Mouse (Mus musculus): ENCODE results near the gene Cyb5r1. TPM values are rescaled to one million over a fixed set of nuclear protein-coding genes. Genes with fewer than 3 reads are reported as not detected.

The Cyb5r1 gene
- total RNA-seq, 4 experiments from 2014 or later, result 22.7 to 30.1 (median 25.8) TPM

GRCm38 (mm10) chr1:134458139-134458727 is 52.9 kb downstream of the Cyb5r1 start:
- no peak for DNase-seq (ENCODE audit: low spot score in 2 of 2)

- DNase-seq (ENCODE audit: low spot score in 2 of 2), result no peak
Measured at GRCm38 (mm10) chr1:134460294-134461284, 55.2 kb downstream of the Cyb5r1 start.

Other genes with a start within 250 kb of the Cyb5r1 start
- 10 to 100 TPM; 15.8 to 28.9 (median 21.5) TPM for gene Chil1, start 223.4 kb upstream of the Cyb5r1 start, total RNA-seq (2022)
- gene Mybph, start 212.1 kb upstream of the Cyb5r1 start, total RNA-seq (2022), result under 1 TPM in 3 of 4 experiments, not detected in 1; 0.18 to 0.28 (median 0.20) TPM
- 100 to 1,000 TPM; 153 to 168 (median 165) TPM for gene Adora1, start 170.1 kb upstream of the Cyb5r1 start, total RNA-seq (2022)
- gene Myog, start 115.6 kb upstream of the Cyb5r1 start, total RNA-seq (2022), result not detected
- 10 to 100 TPM; 51.1 to 57.9 (median 55.8) TPM for gene Ppfia4, start 72.6 kb upstream of the Cyb5r1 start, total RNA-seq (2022)
- gene Tmem183a, start 43.6 kb upstream of the Cyb5r1 start, total RNA-seq (2022), result 10 to 100 TPM; 50.0 to 66.6 (median 59.1) TPM
- gene 4933406M09Rik, start 19.6 kb upstream of the Cyb5r1 start, total RNA-seq (2022), result not detected
- gene Adipor1, start 9.8 kb downstream of the Cyb5r1 start, total RNA-seq (2022), result 10 to 100 TPM; 55.4 to 62.1 (median 57.5) TPM
- 10 to 100 TPM; 35.5 to 39.8 (median 36.9) TPM for gene Klhl12, start 50.0 kb downstream of the Cyb5r1 start, total RNA-seq (2022)
- 10 to 100 TPM; 22.6 to 25.0 (median 23.0) TPM for gene Rabif, start 89.1 kb downstream of the Cyb5r1 start, total RNA-seq (2022)
- gene Mgat4e, start 144.1 kb downstream of the Cyb5r1 start, total RNA-seq (2022), result not detected
- 10 to 100 TPM; 61.2 to 67.6 (median 63.5) TPM for gene Kdm5b, start 154.6 kb downstream of the Cyb5r1 start, total RNA-seq (2022)
- gene Syt2, start 241.1 kb downstream of the Cyb5r1 start, total RNA-seq (2022), result 10 to 100 TPM; 60.7 to 89.7 (median 76.4) TPM

Data from left cerebral cortex, adult 8-10 months (tissue).